Mouse (Mus musculus): ENCODE results near the gene Prdm15.

Gene Prdm15

DNA sequence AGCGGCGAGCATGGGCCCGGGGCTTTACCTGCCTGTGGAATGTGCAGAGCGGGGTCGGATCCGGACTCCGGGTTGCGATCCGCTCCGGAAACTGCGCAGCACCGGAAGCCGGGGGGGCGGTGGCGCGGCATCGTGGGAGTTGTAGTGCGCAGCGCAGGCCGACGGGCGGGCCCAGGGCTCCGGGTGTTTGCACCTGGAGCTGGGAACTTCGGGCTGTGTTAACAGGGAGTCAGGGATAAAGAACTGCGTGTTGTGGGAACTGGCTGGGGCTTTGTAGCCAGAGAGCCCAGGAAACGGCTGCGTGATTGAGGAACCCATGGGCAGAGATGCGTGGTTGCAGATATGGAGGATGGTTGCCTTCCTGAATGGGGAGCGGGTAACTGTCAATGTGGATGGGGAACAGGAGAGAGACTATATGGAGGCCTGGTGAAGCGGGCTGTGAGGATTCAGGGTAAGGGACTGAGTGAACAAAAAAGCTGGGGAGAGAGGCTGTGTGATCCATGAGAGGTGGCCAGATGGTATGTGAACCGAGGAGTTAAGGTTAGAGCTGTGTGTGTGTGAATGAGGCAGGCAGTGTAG is at the start of gene Prdm15:
Prdm15 (minus strand) TSS at position 110 of the 579 bp plus-strand sequence.
- peak; percentile 52 for DNase-seq (ENCODE audit: extremely low read depth, low read depth)

DNA sequence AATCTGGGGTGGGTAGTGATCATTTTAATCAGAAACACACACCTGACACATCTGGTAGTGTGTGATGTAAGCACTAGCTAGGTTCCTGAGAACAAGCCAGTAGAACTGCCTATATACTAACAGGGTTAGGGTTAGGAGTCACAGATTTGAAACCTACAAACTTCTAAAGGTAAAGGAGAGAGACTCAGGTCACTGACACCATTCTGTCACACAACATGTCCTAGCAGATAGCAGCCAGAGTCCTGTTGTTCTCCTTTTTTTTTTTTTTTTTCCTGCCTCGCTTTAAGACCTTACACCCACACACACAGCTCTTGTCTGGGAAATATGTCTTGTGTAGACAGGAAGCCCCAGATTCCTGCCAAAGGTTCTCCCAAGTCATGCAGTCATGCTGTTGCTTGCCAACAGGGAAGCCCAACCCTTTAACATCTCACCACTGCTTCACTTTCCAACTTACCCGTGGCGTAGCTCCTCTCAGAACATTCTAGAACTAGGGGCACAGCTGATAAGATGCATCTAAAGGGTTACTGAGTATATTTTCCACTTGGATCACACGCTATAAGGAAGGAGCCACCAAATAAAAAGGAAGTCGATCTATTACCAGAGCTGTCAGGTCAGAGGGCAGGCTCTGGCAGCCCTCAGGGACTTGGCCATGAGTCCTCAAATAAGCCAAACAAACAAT is 45.8 kb upstream of the Prdm15 start:
- DNase-seq (ENCODE audit: extremely low read depth, low read depth): no peak

DNA sequence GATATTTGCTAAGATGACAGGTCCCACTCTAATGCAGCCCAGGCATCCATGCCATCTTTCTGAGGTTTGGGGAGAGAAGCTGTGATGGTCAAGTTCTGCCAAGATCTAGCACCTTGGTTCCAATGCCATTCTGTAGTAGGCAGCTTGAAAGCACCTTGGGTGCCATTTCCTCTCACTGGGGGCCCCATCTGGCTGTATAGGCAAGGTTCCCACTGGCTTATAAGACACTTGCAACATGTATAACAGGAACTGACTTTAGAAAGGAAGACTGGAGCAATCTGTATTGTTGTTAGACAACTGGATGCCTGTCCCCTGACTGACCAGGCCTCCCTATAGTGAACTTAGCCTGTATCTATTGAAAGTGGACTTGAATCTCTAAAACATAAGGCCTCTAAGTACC is 36.1 kb upstream of the Prdm15 start:
- no peak for DNase-seq (ENCODE audit: extremely low read depth, low read depth)

DNA sequence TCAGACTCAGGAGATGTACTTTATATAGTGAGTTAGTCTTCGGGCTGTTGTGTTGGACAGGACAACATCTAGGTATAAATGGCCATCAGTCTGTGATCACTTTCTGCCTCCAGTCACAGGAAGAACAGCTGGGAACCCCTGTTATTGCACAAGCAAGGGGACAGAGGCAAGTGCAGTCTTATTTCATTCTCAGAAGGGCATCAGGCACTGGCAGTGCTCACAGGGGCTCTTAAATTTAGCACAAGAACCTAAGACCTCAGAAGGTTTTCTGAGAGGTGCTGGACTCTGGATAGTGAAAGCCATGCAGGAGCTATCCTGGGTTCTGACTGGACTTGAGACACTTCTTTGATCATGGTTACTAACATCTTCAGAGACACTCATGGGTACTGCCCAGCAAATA is 32.0 kb upstream of the Prdm15 start:
- no peak for DNase-seq (ENCODE audit: extremely low read depth, low read depth)

DNA sequence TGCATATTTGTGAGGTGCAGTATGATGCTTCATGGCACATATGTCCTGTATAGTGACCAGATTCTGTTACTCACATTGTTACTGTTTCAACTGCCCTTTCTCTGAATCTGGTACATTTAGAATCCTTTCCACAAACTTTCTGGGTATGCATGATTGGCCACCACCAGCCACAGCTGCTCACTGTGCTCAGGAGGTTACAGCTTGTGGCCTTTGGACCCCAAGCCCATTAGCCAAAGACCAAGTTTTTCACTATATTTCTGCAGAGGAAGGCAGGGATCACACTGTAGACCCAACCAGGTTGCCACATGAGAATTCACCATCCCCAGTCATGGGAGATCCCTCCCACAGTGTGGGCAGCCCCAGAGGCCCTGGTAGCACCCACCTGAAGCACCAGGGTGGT is 31.2 kb upstream of the Prdm15 start:
- no peak for DNase-seq (ENCODE audit: extremely low read depth, low read depth)

DNA sequence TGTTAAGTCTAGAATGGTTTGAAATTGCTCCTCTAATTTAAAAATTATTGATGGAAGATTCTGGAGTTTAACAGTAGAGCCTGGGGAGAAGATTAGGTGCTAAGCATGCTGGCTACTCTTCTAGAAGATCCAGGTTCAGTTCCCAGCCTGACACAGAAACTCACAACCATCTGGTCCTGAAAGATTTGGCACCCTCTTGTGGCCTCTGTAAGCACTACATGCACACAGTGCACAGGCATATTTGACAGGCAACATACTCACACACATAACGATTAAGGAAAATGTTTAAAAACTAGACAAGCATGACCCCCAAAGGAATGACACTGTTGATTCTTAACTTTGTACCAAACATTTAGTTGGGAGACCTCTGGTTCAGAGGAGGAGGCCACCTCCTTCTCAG is 27.5 kb upstream of the Prdm15 start:
- DNase-seq (ENCODE audit: extremely low read depth, low read depth): peak; percentile 37

DNA sequence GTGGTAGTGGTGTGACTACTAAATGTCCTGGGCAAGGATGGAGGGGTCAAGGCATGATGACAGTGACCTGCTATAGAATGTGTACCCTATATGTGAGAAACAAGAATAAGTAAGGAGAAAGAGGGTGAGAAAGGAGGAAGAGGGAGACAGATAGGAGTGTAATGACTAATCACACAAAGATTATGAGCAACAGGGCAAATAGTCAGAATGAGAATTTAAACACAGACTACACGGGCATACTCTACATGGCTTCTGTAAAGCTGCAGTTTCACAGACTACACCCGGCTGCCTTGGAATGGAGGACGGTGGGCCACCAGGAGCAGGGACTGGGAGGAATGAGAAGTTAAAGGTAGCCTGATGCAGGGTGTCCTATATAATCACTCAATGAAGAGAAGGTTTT is 25.9 kb upstream of the Prdm15 start:
- DNase-seq (ENCODE audit: extremely low read depth, low read depth): no peak

DNA sequence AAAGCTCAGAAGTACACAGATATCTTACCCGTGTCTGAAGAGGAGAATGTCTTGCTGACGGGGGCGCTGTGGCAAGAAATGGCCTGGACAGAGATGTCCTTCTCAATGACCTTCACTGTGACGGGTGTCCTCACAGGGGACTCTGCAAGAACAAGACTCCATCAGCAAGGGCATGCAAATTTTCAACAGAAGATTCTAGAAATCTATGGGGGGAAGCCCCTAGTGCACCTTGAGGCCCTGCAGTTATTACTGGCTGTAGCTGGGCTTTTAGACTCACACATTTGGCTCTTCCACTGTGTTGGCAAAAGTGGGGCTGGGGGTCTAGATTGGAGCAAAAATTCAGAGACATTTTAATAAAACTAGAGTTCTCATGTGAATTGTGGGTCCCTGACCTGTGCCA is 23.5 kb upstream of the Prdm15 start:
- DNase-seq (ENCODE audit: extremely low read depth, low read depth): no peak

DNA sequence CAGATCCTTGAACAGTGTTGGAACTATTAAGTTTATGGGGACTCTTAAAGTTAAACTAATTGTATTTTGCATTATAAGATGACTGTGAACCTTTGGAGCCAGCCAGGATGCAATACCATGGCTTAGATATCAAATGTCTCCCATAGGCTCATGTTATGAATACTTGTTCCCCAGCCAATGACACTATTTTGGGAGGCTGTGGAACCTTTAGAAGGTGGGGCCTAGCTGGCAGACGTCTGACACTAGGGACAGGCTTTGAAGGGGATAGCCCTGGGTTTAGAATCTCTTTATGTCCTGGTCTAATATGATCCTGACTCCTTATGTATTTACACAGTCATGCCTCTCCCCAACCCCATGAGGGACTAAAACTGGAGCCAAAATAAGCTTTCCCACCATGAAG is 22.7 kb upstream of the Prdm15 start:
- no peak for DNase-seq (ENCODE audit: extremely low read depth, low read depth)

DNA sequence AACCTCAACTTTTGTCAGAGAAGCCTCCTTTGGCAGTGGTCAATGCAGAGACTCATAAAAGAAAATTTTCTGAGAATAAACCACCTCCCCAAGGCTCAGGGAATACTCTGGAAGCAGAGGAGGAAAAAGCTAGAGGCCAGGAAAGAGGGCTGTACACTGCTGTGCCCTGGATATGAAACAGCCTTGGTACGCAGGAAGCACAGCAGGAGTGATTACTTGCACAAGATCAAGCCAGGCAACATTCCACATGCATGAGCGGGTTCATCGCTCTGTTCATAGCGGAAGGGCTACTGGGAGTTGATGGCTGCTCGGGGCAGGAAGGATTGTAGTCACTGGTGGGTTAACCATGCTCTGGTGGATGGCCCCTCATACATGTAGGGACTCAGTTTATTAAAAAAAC is 21.0 kb upstream of the Prdm15 start:
- DNase-seq (ENCODE audit: extremely low read depth, low read depth): no peak

DNA sequence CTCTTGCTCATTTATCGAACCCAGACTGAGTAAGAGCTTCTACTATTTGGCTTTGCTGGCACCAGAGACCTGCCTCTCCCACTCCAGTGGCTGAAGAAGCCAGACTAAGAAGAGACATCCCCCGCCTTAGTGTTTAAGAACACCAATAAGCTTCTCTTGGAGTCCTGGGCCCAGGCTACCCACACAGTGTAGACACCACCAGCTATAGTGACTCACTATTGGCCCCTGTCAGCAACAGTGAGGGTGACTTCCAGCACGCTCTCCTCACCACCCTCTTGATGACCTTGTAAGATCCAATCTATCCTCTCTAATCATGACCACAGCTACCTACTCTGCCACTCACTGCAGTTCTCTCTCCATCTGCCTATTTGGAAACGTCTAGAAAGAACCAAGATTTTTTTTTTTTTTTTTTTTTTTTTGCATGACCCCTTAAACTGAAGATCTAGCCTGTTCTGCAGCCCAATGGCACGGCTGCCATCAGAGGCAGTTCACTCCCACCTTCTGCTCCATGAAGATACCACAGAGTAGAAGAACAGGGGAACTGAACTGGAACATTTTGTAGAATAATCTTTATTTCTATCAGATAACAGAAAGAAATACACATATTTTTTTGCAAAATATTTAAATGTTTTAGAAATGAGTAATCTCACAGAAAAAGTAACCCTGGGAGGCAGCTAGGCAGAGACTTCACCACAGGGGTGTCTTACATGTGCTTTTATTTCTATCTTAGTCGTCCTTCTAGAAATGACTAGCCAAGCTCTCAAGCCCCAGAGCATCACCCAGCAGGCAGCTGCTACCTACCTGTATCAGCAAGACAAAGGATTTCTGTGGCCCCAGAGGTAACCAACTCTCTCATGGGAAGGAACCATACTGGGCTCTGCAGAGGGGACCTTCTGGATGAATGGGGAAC is 17.8 kb upstream of the Prdm15 start:
- no peak for DNase-seq (ENCODE audit: extremely low read depth, low read depth)

DNA sequence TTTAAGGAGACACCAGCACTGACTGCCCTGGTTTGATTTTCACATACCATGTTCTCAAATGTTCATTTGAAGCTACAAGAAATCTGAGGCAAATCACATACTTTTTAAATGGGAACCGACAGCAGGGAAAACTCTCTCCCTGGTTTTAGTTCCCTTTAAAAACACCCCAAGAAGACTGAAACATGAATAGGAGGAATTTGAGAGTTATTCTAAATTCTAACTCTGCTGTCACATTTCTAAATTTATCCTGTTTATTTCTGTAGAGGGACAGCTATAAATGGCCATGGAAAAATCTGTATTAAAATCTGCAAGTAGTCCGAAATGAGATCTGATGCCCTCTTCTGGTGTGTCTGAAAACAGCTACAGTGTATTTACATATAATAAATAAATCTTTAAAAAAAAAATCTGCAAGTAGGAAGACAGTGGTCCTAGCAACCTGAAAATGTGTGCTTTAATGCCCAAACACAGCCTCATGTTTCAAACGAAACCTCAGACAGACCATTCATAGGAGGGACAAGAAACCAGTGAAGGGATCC is 12.3 kb upstream of the Prdm15 start:
- DNase-seq (ENCODE audit: extremely low read depth, low read depth): no peak

DNA sequence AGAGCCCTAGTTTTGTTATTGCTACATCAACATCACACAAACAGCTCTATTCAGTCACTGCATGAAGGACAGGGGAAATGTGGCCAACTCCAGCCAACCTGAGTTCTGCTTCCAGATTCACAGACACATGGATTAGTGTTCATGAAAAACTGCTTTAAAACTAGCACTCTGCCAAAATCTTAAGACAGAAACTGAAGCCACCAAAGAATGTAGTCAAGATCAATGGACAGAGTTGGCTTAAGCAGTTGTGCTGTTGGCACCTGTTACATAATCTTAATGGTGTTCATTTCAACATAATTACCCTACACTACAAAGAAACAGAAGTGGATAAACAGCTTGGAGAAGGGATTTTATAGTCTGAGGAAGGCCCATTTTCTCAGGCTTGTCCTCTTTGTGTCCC is 4.4 kb upstream of the Prdm15 start:
- no peak for DNase-seq (ENCODE audit: extremely low read depth, low read depth)

DNA sequence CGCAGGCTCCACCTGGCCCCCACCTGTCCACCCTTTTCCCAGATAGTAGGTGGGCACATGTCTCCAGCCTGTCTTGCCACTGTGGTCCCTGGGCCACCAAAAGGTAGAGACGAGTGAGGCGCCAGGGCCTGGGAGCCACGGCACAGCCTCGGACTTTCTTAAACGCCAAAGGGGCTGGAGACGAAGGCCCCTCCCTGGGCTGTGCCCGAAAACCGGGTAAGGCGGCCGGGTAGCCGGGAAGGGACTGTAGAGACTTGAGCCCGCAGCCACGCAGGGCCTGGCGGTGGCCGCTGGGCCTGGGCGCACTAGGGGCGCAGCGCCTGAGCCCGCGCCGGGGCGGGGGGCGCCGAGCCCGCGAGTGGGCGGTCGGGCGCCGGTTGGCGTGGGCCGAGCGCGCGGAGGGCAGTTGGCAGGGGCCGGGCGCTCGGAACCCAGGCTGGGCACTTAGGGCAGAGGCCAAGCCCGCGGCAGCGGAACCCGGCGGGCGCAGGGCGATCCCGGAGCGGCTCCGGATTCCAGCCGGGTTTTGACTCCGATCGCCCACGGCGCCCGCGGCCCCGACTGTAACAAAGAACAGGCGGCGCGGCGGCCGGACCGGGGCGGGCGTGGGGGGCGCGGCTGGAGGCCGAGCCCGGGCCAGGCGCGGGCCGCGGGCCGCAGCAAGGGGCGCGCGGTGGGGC is 449 bp downstream of the Prdm15 start:
- DNase-seq (ENCODE audit: extremely low read depth, low read depth): peak; percentile 36

DNA sequence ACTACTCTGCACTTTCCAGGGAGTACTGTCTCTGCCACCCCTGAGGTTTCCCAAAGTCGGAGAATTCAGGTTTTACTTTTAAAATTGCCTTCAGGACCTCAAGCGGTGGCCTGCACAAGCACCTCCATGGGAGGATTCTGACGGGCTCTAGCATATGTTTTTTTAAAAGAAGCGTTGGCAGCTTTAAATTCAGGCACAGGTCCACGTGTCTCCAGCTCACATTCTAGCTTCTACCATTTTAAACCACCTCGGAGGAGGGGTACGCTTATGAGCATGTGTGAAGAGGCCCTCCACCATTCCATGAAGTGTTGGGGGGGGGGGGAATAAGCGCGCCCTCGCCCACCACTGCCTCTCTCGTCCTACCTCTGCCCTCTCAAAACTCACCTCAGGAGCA is 986 bp downstream of the Prdm15 start:
- peak; percentile 34 for DNase-seq (ENCODE audit: extremely low read depth, low read depth)

DNA sequence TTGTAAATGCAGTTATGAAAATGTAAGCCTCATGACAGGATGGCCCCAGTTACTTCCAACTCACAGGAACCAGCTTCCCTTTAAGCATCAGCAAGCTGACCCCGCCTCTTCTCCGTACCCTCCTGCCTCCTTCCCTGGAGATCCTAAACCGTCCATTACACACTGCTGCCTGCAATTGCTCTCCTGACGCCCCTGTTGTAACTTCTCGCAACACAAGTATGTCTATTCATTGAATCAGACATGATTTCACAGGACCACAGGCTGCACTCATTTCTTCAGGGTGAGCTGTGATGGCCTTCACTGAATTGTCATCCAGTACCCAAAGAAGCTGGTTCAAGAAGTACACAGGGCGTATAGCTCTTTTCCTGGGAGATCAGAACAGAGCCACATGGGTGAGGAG is 2.8 kb downstream of the Prdm15 start:
- DNase-seq (ENCODE audit: extremely low read depth, low read depth): no peak

DNA sequence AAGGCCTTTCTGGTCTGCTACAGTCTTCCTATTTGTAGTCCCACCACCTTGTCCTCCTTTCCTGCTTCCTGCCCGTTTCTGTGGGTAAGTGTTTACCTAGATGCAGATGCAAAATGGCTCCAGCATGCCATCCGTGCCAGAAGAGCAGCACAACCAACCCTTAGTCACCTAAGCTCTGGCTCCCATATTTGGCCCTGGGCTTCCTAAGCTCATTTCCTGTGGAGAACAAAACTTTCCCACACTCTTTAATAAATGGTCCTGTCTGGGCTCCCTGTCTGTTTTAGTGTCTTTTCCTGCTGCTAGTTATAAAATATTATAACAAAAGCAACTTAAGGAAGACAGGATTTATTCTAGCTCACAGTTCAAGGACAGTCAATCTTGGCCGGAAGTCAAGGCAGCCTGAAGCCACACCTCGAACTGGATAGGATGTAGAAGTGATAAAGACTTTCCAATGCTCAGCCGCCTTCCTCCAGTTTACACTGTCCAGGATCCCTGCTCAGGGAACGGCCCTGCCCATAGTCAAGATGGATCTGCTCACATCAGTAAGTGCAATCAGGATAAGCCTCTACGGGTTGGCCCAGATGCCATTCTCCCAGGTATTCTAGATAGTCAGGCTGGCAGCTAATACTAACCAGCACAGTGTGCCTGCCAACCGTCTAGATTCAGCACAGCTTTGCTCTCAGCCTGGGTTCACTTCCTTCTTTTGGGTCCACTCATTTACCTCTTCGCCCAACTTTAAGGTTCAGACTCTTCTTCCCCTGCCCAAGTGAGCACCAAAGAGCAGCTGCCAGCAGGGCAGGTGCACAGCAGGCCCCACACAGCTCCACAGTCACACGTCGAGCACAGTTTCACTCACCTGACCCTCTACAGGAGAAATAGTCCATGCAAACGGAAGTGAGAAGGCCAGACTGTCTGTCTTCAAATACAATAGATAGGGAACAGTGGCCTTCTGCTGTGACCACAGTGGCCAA is 6.4 kb downstream of the Prdm15 start:
- DNase-seq (ENCODE audit: extremely low read depth, low read depth): no peak

DNA sequence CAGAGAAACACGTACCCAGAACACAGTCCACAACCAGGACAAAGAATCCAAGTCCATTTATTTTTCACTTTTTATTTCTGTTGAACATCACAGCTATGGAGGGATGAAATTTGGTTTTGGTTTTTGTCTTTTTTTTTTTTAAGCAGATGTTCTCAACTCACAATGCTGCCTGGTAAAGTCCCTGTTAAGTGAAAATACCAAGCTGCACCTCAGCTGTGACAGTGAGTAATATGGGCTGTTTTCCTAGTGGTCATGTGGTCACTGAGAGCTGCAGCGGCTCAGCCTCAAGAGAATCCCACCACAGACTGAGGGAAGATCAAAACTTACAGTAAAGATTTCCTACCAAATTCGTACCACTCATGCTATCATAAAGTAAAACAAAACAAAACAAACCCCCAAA is 19.5 kb downstream of the Prdm15 start:
- no peak for DNase-seq (ENCODE audit: extremely low read depth, low read depth)

DNA sequence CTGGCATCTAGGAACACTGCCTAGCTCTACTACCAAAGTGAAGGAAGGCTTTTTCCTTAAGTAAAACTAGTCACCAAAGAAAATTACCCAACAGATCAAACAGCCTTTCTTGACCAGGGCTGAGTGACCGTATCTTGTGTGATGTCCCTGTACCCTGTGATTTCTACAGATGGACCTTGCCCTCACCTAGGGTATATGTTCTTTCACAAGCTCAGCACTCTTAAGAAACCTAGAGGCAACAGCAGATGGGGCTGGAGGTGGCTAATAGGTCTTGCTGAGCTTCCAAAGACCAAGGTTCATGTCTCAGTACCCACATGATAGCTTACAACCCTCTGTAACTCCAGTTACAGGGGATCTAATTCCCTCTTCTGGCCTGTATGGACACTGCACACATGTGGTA is 23.4 kb downstream of the Prdm15 start:
- no peak for DNase-seq (ENCODE audit: extremely low read depth, low read depth)

DNA sequence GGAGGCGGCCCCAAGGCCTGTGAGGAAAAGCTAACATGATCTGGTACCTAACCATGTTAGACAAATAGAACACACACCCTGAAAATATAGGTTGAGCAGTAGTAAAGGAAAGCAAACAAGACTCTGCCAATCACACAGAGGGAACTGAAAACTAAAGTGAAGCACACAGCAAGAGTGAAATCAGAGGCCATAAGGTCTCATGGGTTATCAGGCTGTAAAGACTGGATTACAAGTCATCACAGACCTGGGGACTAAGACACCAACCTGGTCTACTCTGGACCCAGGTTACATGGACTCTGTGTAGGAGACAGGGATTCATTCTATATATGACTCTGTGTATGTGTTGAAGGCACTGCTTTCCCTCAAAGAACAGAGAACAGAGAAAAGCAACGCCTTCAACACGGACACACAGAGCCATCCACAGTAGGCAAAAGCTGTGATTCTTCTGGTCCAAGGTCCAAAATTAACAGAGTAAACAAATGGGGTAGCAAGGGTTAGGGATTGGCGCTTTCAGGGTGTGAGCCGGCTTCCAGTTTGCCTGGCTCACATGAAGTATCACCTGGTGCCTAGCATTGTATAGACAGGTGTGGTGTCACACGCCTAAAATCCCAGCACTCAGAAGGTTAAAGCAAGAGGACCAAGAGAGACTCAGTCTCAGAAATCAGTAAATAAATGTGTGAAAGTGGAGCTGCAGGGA is 28.2 kb downstream of the Prdm15 start:
- no peak for DNase-seq (ENCODE audit: extremely low read depth, low read depth)
